Mouse (Mus musculus) heart, postnatal 0 days (tissue): Measurements from ENCODE around the gene Ddx46. TPM values are rescaled to one million over a fixed set of nuclear protein-coding genes. Genes with fewer than 3 reads are reported as not detected.
A peak's percentile ranks its signal among the peaks of the same experiment; 100 is the strongest.
"Not testable (repeated sequence)": the region's sequence is repeated elsewhere in the genome, so short reads cannot be mapped to it uniquely, and the experiment has no call there.

Source experiments
- ATAC-seq: fragments of 200-750 bp; cut with Nextera tagmentation; 2 replicates; pipeline ENCODE4 v1.8.0; 2017; ENCODE audit warnings: low read depth, moderate number of reproducible peaks, moderate library complexity; ENCODE audit not compliant: insufficient read depth
- DNase-seq: peaks from one replicate; pipeline ENCODE4 v3.0.0-alpha.2; 2016; ENCODE audit warnings: low spot score
- H3K27ac ChIP-seq: fragments of 300-500 bp; sonication (generic); 2 replicates; pipeline ENCODE4 v1.5.1; 2014; ENCODE audit warnings: low read depth, mild to moderate bottlenecking
- H3K27me3 ChIP-seq: fragments of 300-500 bp; sonication (generic); 2 replicates; pipeline ENCODE4 v1.6.1; 2014; ENCODE audit warnings: low read length, mixed read lengths; ENCODE audit not compliant: control insufficient read depth, insufficient read depth
- H3K36me3 ChIP-seq: fragments of 300-500 bp; sonication (generic); replicated peaks from 2 replicates; pipeline ENCODE4 v1.6.1; 2014; ENCODE audit warnings: low read length, mixed read lengths; ENCODE audit not compliant: control insufficient read depth, insufficient read depth
- H3K4me1 ChIP-seq: fragments of 300-500 bp; sonication (generic); 2 replicates; pipeline ENCODE4 v1.6.1; 2014; ENCODE audit warnings: antibody characterized with exemption; ENCODE audit not compliant: control insufficient read depth, insufficient read depth
- H3K4me2 ChIP-seq: fragments of 300-500 bp; sonication (generic); 2 replicates; pipeline ENCODE4 v1.6.1; 2014; ENCODE audit warnings: low read depth, mild to moderate bottlenecking, low read length, moderate library complexity
- H3K4me3 ChIP-seq: fragments of 300-500 bp; sonication (generic); 2 replicates; pipeline ENCODE4 v1.5.1; 2014; ENCODE audit warnings: low read depth, low read length
- H3K9ac ChIP-seq: fragments of 300-500 bp; sonication (generic); replicated peaks from 2 replicates; pipeline ENCODE4 v1.6.1; 2014; ENCODE audit warnings: low read depth, low read length, mixed read lengths
- H3K9me3 ChIP-seq: fragments of 300-500 bp; sonication (generic); replicated peaks from 2 replicates; pipeline ENCODE4 v1.6.1; 2016; ENCODE audit warnings: low read length; ENCODE audit not compliant: control insufficient read depth
- CTCF ChIP-seq: IDR thresholded peaks from 2 replicates; pipeline ENCODE4 v1.5.1; 2016; ENCODE audit warnings: antibody characterized with exemption, control low read depth, low read depth
- EP300 ChIP-seq: IDR thresholded peaks from 2 replicates; pipeline ENCODE4 v1.6.1; 2016; ENCODE audit warnings: antibody characterized with exemption, low read depth
- whole genome bisulfite sequencing: fragments of 180-500 bp; shearing (Covaris S2); extraction: QIAGEN DNeasy Blood & Tissue Kit; methylation state at CpG from one replicate; pipeline ENCODE4 v1.1.7; 2014; 5-methylcytosine and 5-hydroxymethylcytosine counted together
- polyA plus RNA-seq: library from polyadenylated mRNA; unstranded; fragments of >200 nt; fragmentation: Nextera tagmentation; extraction: Ambion mirVana; gene quantifications from 2 replicates; pipeline ENCODE4 v1.2.1, GENCODE M21; 2015
- total RNA-seq: library from RNA; depleted of rRNA; stranded (reverse); fragments of >200 nt; gene quantifications from 2 replicates; pipeline ENCODE4 v1.2.3, GENCODE M21; 2014; ENCODE audit warnings: low replicate concordance

Ddx46 gene
- total and polyA plus RNA-seq, 2 experiments from 2014 or later: 10.6 to 14.3 TPM

GRCm38 (mm10) chr13:55606899-55607623 lies 27.8 kb upstream of the Ddx46 start:
- no peak overlapping the region for H3K9ac ChIP-seq
- H3K4me3 ChIP-seq: no peak overlapping the region
- TF ChIP-seq CTCF (no peak), EP300 (no peak)
- WGBS: 76% methylated on average over 10 of the region's 10 CpGs
- ATAC-seq: no peak
- H3K27me3 ChIP-seq: no peaks in the 10 kb centered on the region
- H3K4me2 ChIP-seq: no peak overlapping the region
- no peak overlapping the region for H3K27ac ChIP-seq
- H3K4me1 ChIP-seq: no peaks in the 10 kb centered on the region
- H3K36me3 ChIP-seq: peaks cover 47% of the 10 kb centered on the region
- H3K9me3 ChIP-seq: no peaks in the 10 kb centered on the region
- no peak for DNase-seq

GRCm38 (mm10) chr13:55607624-55608006 lies 27.2 kb upstream of the Ddx46 start:
- no peak for DNase-seq
- Histone ChIP-seq H3K4me3 (no peak overlapping the region), H3K4me1 (no peaks in the 10 kb centered on the region), H3K9me3 (no peaks in the 10 kb centered on the region), H3K4me2 (no peak overlapping the region), H3K36me3 (peaks cover 47% of the 10 kb centered on the region), H3K27ac (no peak overlapping the region), H3K9ac (no peak overlapping the region), H3K27me3 (no peaks in the 10 kb centered on the region)
- 95% methylated on average over 2 of the region's 2 CpGs for WGBS
- ATAC-seq: no peak
- no peak for TF ChIP-seq EP300
- TF ChIP-seq CTCF: no peak

GRCm38 (mm10) chr13:55611996-55612395 lies 22.8 kb upstream of the Ddx46 start:
- Histone ChIP-seq H3K4me2 (no peak overlapping the region), H3K27ac (no peak overlapping the region), H3K27me3 (no peaks in the 10 kb centered on the region), H3K4me1 (no peaks in the 10 kb centered on the region), H3K4me3 (no peak overlapping the region), H3K9ac (no peak overlapping the region), H3K9me3 (no peaks in the 10 kb centered on the region), H3K36me3 (peaks cover 26% of the 10 kb centered on the region)
- ATAC-seq: no peak
- WGBS: 69% methylated on average over 7 of the region's 7 CpGs
- no peak for TF ChIP-seq CTCF
- no peak for TF ChIP-seq EP300
- DNase-seq: no peak

GRCm38 (mm10) chr13:55613471-55613870 lies 21.4 kb upstream of the Ddx46 start:
- TF ChIP-seq CTCF (no peak), EP300 (no peak)
- H3K4me1 ChIP-seq: no peaks in the 10 kb centered on the region
- H3K4me2 ChIP-seq: no peak overlapping the region
- peaks cover 13% of the 10 kb centered on the region for H3K36me3 ChIP-seq
- H3K4me3 ChIP-seq: no peak overlapping the region
- 0 out of 2 replicates have a peak, but pooled peaks cover 3% of the 10 kb centered on the region for H3K9me3 ChIP-seq
- WGBS: 43% methylated on average over 5 of the region's 5 CpGs
- H3K27me3 ChIP-seq: no peaks in the 10 kb centered on the region
- H3K27ac ChIP-seq: no peak overlapping the region
- ATAC-seq (no peak), DNase-seq (no peak)
- no peak overlapping the region for H3K9ac ChIP-seq

- no peak overlapping the region for H3K4me2 ChIP-seq
- 71% methylated on average over 4 of the region's 4 CpGs for WGBS
- H3K9ac ChIP-seq: no peak overlapping the region
- no peak for ATAC-seq
- H3K4me1 ChIP-seq: 0 out of 2 replicates have a peak, but pooled peaks cover 7% of the 10 kb centered on the region
- no peaks in the 10 kb centered on the region for H3K27me3 ChIP-seq
- 0 out of 2 replicates have a peak, but pooled peaks cover 3% of the 10 kb centered on the region for H3K9me3 ChIP-seq
- H3K36me3 ChIP-seq: no peaks in the 10 kb centered on the region
- H3K4me3 ChIP-seq: no peak overlapping the region
- TF ChIP-seq EP300: no peak
- TF ChIP-seq CTCF: no peak
- peak; percentile 34 for DNase-seq
- H3K27ac ChIP-seq: no peak overlapping the region
Observed at GRCm38 (mm10) chr13:55619328-55619727, 15.5 kb upstream of the Ddx46 start.

GRCm38 (mm10) chr13:55620275-55620674 lies 14.6 kb upstream of the Ddx46 start:
- no peak for ATAC-seq
- 73% methylated on average over 2 of the region's 2 CpGs for WGBS
- no peak overlapping the region for H3K9ac ChIP-seq
- H3K4me2 ChIP-seq: no peak overlapping the region
- TF ChIP-seq EP300 (no peak), CTCF (no peak)
- 0 out of 2 replicates have a peak, but pooled peaks cover 7% of the 10 kb centered on the region for H3K4me1 ChIP-seq
- H3K4me3 ChIP-seq: no peak overlapping the region
- H3K27me3 ChIP-seq: no peaks in the 10 kb centered on the region
- H3K27ac ChIP-seq: no peak overlapping the region
- no peak for DNase-seq
- H3K9me3 ChIP-seq: 0 out of 2 replicates have a peak, but pooled peaks cover 3% of the 10 kb centered on the region
- 0 out of 2 replicates have a peak, but pooled peaks cover 4% of the 10 kb centered on the region for H3K36me3 ChIP-seq

GRCm38 (mm10) chr13:55622156-55622648 lies 12.6 kb upstream of the Ddx46 start:
- not testable (repeated sequence) for H3K4me1 ChIP-seq, H3K27me3 ChIP-seq, H3K9me3 ChIP-seq, DNase-seq
- peak; percentile 3; the same call in 1 of the 2 replicates for ATAC-seq
- Histone ChIP-seq H3K9ac (peak overlapping the region; percentile 82), H3K36me3 (peaks cover 14% of the 10 kb centered on the region; the same call in 1 of the 2 replicates), H3K4me3 (peak overlapping the region; percentile 85), H3K4me2 (peak overlapping the region; percentile 69), H3K27ac (peak overlapping the region; percentile 75)
- WGBS: 17% methylated on average over 20 of the region's 20 CpGs
